Mouse (Mus musculus) cerebellum, postnatal 10 days (tissue): Measurements from ENCODE around the gene Cacna2d3.

Experiments
- DNase-seq, 2 experiments: peaks; one replicate each; pipeline ENCODE4 v3.0.0; 2021; ENCODE audit warnings: mixed read lengths in 2 of 2

Cacna2d3 gene

DNA sequence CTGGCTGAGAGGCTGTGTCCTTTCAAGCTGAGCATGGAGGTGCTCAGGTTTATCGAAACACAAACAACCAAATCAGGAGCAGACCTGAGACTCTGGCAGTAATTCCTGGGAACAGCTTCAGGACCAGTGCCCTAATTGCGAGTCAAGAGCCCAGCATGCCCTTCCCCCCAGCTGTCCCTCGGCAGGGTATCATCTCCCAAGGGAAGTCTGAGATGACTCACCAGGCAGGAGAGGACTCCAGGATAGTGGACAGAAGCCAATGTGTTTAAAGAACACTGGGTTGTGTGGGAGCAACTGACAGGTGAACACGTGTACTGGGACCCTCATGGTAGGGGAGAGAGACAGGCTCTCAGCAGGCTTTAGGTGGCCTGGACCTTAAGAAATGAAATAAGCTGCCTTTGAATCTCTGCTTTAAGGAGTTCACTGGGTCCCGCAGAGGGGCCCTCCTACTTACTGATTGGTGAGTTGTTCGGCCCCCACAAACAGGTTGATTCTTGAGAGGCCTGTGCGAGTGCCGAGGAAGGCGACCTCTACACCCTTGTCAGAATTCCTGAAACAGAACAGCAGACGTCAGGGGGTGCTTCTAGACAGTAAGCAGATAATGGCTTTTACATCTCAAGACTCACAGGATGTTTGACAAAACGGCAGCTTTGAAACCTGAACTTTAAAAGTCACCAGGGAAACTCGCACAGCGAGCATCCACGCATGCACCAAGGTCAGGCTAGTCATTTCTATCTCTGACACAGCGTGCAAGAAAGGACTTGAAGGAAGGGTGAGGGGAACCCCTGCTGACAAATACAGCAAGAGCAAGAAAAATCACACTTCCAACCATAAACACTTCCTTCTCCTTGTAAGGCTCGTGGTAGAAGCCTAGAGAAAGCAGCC is 669.5 kb downstream of the Cacna2d3 start:
- no peak for DNase-seq

DNA sequence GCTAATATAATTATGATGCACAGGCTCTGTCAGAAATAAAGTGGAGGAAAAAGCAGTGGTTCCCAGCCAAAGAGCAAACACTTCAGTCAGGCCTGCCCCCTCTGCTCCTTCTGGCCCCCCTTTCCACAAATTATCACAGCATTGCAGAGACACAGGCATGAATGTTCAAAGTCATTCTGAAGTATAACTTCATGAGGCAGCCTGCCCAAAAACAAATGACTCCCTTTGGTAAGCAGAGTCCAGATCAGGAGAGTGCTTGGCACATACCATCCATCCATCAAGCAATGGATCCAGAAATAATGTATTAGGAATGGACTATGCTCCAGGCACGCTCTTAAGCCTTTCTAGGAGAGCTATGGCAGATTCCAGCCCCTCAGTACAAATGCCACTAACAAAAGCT is 679.3 kb downstream of the Cacna2d3 start:
- no peak for DNase-seq

- DNase-seq = no peak
Measured at GRCm38 (mm10) chr14:29041498-29041897, 680.2 kb downstream of the Cacna2d3 start.

- DNase-seq = peak; percentile 70 to 85
Measured at GRCm38 (mm10) chr14:29040606-29041364, 680.9 kb downstream of the Cacna2d3 start.

- DNase-seq = no peak
Measured at GRCm38 (mm10) chr14:29038246-29038645, 683.4 kb downstream of the Cacna2d3 start.

DNA sequence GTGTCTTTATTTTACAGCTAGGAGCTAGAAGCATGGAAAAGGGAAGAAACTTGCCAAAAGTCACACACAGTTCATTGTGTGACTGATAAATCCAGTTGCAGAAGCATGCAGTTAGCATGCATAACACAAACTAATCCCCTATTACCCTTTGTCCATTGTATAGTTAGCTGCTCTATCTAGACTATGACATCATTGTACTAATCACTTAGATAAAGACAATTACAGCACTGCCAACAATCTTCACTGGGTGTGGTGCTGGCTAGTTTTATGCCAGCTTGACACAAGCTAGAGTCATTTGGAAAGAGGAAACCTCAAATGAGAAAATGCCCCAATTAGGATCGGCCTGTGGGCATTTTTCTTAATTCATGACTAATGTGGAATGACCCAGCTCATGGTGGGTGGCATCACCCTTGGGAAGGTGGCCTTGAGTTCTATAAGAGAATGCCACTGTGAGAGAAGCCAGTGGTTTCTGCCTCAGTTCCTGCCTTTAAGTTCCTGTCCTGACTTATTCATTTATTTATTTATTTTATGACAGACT is 689.7 kb downstream of the Cacna2d3 start:
- DNase-seq = no peak

DNA sequence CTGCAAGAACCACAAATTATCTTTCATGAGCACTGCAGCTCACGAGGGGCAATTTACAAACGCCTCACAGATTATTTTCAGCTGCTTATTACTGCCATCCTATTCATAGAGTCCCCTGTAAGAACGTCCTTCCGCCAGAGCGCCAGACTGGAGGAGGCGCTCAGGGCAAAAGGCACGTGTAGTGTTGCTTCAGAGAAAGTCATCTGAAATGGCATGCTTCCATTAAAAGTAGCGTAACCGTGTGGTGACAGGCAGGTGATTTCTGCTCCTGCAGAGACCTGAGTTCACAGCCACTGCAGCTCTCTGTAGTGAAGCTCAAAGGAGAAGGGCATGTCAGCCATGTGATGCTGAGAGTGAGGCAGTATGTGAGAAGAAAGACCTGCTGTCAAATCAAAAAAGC is 691.1 kb downstream of the Cacna2d3 start:
- DNase-seq = peak; percentile 34 to 36

DNA sequence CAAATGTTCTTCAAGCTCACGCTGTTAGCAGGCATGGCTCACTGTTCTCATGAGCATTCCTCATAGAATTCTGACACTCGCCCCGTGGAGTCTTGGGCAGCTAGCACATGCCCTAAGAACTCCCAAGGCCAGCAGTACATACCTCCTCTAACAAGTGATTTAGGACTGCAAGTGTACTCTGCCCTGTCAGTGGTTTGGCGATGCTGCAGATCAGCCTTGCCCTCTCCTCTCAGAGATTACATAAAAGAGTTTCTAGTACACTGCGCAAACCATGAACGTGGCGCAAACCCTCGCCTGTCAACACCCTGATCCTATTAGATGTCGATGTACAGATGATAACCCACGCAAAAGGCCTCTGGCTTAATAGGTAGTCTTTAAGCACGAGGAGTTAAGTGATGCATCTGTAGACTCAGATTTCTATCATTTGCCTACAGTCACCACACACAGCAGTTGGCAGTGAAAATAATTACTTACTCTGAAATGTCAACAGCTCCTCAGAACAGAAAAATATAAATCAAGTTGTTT is 691.7 kb downstream of the Cacna2d3 start:
- peak in 1 of 2 experiments; percentile 9 for DNase-seq

GRCm38 (mm10) chr14:29029107-29029469 is 692.6 kb downstream of the Cacna2d3 start:
- peak; percentile 16 to 20 for DNase-seq

GRCm38 (mm10) chr14:29028391-29029106 is 693.1 kb downstream of the Cacna2d3 start:
- DNase-seq = no peak

- peak; percentile 63 to 67 for DNase-seq
Measured at GRCm38 (mm10) chr14:29027276-29027675, 694.4 kb downstream of the Cacna2d3 start.

DNA sequence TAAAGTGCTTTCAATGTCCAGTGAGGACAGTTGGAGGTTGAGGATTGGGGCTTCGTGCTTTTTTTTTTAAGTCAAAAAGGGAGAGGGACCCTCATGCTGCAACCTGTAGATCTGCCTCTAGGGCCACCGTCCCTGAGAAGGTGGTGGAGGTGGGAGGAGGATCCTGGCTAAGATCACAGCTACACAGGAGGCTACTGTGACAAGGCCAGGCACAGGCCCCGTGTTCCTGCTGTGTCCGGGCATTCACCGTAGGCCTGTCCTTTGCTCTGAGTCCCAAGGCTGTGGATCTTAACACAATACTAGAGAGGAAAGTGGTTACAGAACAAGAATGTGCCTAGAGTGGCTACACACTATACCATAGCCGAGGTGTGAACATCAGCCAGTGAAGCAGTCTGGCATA is 696.3 kb downstream of the Cacna2d3 start:
- DNase-seq = peak; percentile 23 to 27

GRCm38 (mm10) chr14:29023246-29023645 is 698.4 kb downstream of the Cacna2d3 start:
- DNase-seq = peak; percentile 15 to 25

- DNase-seq = no peak
Measured at GRCm38 (mm10) chr14:29021295-29021694, 700.4 kb downstream of the Cacna2d3 start.

- DNase-seq = no peak
Measured at GRCm38 (mm10) chr14:29018316-29019000, 703.2 kb downstream of the Cacna2d3 start.

DNA sequence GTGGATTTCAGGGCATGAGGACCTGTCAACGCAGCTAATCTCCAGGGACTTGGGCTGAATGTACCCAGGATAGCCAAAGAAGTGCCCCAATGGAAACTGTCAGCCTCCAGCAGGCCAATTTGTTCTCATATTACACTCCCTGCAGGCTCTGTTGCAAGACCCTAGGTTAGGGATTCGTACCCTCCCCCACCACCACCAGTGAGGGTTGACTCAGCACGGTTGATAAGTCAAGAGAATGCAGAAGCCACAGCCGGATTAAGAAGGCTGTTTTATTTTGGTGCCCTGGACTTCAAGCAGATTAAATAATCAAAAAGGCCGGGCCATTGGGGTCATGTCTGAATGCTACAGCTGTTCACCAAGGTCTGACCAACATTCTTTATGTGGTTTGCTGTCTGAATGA is 703.8 kb downstream of the Cacna2d3 start, which contains the start of gene Lrtm1:
Gene Lrtm1, plus strand, starts transcription at position 326 of the 400 bp plus-strand sequence.
- DNase-seq = peak in 1 of 2 experiments; percentile 8

- DNase-seq = peak; percentile 73 to 80
Measured at GRCm38 (mm10) chr14:29015896-29016295, 705.8 kb downstream of the Cacna2d3 start.

DNA sequence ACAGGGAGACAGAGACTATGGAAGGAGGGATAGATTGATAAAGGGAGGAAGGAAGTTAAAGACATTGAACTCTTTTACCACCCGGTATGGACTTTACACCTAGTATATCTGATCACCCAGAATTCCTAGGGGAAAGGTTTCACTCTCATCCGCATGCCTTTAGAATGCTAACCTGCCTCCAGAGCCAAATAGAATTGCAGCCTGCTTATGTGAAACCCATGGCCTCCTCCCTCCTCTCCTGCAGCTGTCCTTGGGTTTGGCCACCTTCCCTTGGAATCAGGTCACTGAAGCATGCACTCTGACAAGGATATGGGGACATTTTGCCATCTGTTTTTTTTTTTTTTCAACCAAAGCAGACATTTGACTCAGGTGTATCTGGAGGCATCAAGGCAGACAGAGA is 707.0 kb downstream of the Cacna2d3 start:
- peak; percentile 81 to 84 for DNase-seq

DNA sequence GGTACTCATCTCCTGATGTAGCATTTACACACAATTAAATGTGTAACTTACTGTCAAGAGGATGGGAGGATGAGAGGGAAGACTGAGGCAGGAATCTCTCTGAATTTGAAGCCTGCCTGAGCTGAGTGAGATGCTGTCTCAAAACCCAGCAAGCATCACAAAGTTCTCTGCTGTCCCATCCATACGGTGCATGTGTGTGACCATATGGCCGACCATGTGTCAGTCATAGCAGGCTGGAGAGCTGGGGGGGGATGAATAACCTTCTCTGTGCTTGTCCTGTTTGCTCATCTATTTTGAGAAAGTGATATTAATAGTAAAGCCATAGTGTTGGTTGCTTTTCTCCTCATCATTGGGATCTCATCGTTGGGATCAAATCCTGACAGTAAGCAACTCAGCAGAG is 708.5 kb downstream of the Cacna2d3 start:
- peak; percentile 30 to 46 for DNase-seq

- DNase-seq = no peak
Measured at GRCm38 (mm10) chr14:29009644-29010043, 712.0 kb downstream of the Cacna2d3 start.

DNA sequence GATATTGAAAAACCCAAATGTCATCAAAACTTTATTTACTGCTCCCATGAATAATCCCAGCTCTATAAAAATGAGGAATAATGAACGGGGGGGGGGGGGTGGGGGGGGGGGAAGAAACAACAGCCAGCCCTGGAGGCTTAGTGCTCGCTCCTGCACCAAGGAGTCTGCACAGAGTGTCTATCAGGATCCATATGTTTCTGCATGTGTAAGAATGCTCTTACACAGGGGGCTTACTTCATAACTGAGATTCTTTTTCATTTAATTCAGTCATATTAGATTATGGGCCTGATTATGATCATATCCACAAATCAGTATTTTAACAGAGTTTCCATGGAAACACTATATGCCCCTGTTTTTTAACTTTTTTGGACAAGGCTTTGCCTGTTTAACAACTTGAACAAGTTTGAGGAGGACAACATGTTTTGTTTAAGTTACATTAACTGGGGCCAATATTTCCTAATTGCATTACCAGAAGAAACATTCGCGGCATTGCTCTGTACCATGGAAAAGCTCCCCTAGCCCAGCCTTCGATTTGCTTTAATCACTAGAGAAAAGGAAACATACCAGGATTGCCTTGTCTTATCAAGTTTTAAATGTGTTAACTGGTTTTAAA is 716.3 kb downstream of the Cacna2d3 start:
- DNase-seq = no peak
